Mouse (Mus musculus): ENCODE measurements around the gene Actn4.
"Not testable (repeated sequence)": the region's sequence is repeated elsewhere in the genome, so short reads cannot be mapped to it uniquely, and the experiment has no call there.

Actn4 gene

DNA sequence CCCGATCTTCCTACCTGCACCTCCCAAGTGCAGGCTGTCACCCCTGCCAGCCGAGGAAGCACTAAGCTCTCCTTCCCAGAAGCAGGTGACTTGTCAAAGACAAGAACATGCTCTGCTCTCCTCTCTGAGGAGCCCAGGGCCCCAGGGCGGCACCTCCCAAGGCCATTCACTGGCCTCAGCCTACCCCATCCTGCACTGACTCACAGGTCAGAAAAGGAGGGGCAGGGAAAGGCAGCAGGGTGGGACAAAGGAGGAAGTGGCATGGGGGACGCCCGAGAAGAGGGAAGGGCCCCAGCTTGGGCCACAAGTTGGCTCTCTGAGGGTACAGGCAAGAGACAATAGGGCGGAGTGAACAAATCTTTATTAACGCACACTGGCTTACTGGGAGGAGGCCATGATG lies 8.9 kb upstream of the Actn4 start:
- peak; percentile 66 to 71 for DNase-seq (ENCODE audit: inconsistent age in 2 of 2, low spot score in 1 of 2)

- DNase-seq (ENCODE audit: inconsistent age in 2 of 2, low spot score in 1 of 2), result peak; percentile 21 to 60
Observed at GRCm38 (mm10) chr7:28969672-28970394, 7.7 kb upstream of the Actn4 start.

- no peak for DNase-seq (ENCODE audit: inconsistent age in 2 of 2, low spot score in 1 of 2)
Observed at GRCm38 (mm10) chr7:28969271-28969670, 7.1 kb upstream of the Actn4 start.

- not testable (repeated sequence) for DNase-seq (ENCODE audit: inconsistent age in 2 of 2, low spot score in 1 of 2)
Observed at GRCm38 (mm10) chr7:28968120-28968519, 6.0 kb upstream of the Actn4 start.

- DNase-seq (ENCODE audit: inconsistent age in 2 of 2, low spot score in 1 of 2), result peak in 1 of 2 experiments; percentile 60
Observed at GRCm38 (mm10) chr7:28966751-28967505, 4.8 kb upstream of the Actn4 start.

GRCm38 (mm10) chr7:28966181-28966580 lies 4.0 kb upstream of the Actn4 start:
- no peak for DNase-seq (ENCODE audit: inconsistent age in 2 of 2, low spot score in 1 of 2)

GRCm38 (mm10) chr7:28965346-28965840 lies 3.3 kb upstream of the Actn4 start:
- peak in 1 of 2 experiments; percentile 67 for DNase-seq (ENCODE audit: inconsistent age in 2 of 2, low spot score in 1 of 2)

DNA sequence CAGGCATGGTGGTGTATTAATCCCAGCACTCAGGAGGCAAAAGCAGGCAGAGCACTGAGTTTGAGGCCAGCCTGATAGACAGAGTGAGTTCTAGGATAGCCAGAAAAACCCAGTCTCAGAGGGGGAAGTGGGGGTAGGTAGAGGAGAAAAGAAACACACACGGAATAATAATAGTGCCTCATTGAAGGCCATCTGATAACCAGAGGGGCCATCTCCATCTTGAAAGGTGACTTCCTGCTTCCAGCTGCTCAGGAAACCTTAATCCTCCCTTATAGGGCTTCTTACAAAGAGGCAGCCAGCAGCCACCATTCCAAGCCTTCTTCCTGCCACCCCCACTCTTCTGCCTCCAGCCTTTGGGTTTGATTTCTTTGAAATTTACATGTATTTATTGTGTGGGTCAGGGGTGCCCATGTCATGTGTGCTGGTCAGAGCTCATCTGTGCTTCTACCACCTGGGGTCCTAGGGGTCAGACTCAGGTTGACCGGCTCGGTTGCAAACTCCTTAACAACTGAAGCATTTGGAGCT lies 1.3 kb upstream of the Actn4 start:
- peak in 1 of 2 experiments; percentile 36 for DNase-seq (ENCODE audit: inconsistent age in 2 of 2, low spot score in 1 of 2)

DNA sequence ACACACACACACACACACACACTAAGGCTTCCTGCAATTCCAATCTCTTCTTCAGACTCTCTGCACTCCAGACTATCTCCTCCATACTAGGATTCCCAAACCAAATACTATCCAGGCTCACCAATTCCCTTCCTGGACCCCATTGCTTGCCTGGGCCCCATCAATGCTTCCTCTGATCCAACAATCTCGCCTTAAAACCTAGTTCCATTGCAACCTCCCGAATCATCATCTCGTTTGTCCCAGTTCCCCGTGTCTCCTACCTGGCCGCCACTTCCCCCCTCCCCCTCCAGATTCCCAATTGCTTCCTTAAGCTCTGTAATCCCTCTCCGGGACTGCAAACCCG lies 585 bp downstream of the Actn4 start:
- no peak for DNase-seq (ENCODE audit: inconsistent age in 2 of 2, low spot score in 1 of 2)

GRCm38 (mm10) chr7:28960354-28961046 lies 1.6 kb downstream of the Actn4 start:
- peak in 1 of 2 experiments; percentile 68 for DNase-seq (ENCODE audit: inconsistent age in 2 of 2, low spot score in 1 of 2)

DNA sequence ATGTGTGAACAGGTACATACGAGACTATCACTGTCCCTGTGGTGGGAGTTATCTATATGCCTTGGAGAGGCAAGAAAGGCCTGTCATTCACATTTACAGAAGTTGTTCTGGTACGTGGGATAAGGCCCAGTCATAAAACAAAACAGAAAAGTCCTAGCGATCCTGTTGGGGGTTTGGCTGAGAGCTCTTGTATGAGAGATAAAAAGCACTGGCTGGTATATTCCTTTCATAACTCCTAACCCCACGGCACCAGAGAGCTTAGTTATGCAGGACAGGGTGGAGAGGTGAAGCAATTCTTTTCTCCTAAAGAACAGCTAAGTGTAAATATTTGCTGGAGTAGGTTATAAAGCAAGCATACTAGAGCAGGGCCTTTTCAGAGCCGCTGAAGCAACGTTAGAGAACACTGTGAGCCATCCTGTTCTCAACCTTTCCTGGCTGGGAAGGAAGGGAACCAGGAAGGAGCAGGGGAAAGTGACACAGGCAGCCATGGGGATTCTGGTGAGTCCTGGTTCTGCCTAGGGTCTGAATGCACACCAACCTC lies 2.6 kb downstream of the Actn4 start:
- peak in 1 of 2 experiments; percentile 69 for DNase-seq (ENCODE audit: inconsistent age in 2 of 2, low spot score in 1 of 2)

- no peak for DNase-seq (ENCODE audit: inconsistent age in 2 of 2, low spot score in 1 of 2)
Observed at GRCm38 (mm10) chr7:28958770-28959169, 3.4 kb downstream of the Actn4 start.

DNA sequence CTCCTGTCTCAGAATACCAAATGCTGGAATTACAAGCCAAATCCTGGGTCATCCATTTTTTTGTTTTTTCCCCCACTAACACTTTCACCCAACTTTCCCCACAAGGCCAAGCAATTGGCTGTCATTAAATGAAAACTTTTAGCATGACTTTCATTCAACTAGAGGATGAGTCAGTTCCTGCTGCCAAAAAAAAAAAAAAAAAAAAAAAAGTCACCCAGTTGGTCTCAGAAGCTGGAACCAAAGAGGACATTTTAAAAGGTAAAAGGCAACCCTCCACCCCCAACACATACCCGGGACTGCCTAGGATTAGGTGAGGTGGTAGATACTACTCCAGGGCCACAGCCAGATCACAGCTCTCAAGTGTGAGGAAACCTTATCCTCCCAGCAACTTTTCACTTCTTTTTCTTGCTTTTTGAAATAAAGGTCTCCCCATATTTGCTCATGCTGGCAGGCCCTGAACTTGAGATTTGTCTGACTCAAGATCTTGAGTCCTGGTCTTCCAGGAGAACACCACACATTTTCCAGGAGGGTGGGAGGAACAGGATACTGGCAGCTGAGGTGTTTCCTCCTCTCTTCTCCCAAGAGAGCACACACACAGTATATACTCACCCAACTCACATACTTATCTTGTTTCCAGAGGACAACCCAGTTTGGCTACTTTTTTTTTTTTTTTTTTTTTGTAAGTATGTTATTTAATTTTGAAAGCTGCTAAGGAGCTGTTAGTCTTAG lies 4.0 kb downstream of the Actn4 start:
- DNase-seq (ENCODE audit: inconsistent age in 2 of 2, low spot score in 1 of 2), result peak in 1 of 2 experiments; percentile 71

DNA sequence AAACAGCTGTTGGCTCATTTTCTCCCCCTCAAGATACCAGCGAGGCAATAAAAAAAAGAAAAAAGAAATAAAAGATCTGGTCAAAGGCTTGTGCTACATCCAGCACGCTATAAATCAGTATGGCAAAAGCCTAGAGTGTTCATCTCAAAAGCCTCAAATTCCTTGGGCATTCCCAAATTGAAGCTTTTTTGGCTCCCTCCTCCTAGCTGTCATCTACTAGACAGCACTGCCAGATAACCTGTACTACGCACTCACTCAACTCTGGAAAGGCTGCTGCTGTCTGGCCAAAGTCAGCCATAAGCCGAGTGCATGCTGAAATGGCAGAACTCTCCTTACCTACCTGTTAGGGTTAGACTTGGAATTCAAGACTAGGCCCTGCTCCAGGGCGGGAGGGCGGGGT lies 4.9 kb downstream of the Actn4 start:
- DNase-seq (ENCODE audit: inconsistent age in 2 of 2, low spot score in 1 of 2), result no peak

DNA sequence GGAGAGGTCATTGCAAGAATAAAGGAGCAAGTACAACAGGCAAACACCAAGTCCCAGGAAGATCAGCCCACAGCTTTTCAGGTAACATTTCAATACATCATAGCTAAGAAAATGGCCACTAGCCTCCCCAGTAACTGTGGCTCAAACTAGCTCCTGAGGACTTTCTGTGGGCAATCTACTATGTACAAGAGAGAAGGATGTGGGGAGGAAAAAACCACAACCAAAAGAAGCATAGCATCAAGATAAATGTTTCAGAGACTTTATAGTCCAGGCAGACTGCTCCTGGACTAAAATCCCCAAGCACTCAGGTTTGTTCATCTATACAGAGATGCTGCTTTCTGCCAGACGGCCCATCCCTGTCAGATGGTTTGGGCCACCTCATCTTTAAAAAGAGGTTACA lies 5.9 kb downstream of the Actn4 start:
- no peak for DNase-seq (ENCODE audit: inconsistent age in 2 of 2, low spot score in 1 of 2)

GRCm38 (mm10) chr7:28955295-28955897 lies 6.7 kb downstream of the Actn4 start:
- no peak for DNase-seq (ENCODE audit: inconsistent age in 2 of 2, low spot score in 1 of 2)

GRCm38 (mm10) chr7:28954773-28955172 lies 7.4 kb downstream of the Actn4 start:
- peak in 1 of 2 experiments; percentile 37 for DNase-seq (ENCODE audit: inconsistent age in 2 of 2, low spot score in 1 of 2)

GRCm38 (mm10) chr7:28953476-28954376 lies 8.4 kb downstream of the Actn4 start:
- DNase-seq (ENCODE audit: inconsistent age in 2 of 2, low spot score in 1 of 2), result peak in 1 of 2 experiments; percentile 69

- peak; percentile 79 to 93 for DNase-seq (ENCODE audit: inconsistent age in 2 of 2, low spot score in 1 of 2)
Observed at GRCm38 (mm10) chr7:28952786-28953185, 9.4 kb downstream of the Actn4 start.
